Mouse (Mus musculus): Measurements from ENCODE around the gene Hsf2bp.

GRCm38 (mm10) chr17:31897186-31897793, 138.9 kb downstream of the Hsf2bp start:
- TF ChIP-seq GATA1 (IDR thresholded peaks at IDR 0.05; ENCODE audit: low read depth, low read length): no peak
- no peak for TF ChIP-seq CTCF (IDR thresholded peaks at IDR 0.05 in 2 of 3, conservative IDR thresholded peaks at IDR 0.05 in 1 of 3; ENCODE audit: control insufficient read depth in 1 of 3, insufficient read depth in 1 of 3, low read depth in 2 of 3, low read length in 3 of 3, poor library complexity in 1 of 3, severe bottlenecking in 1 of 3)
- no peak for TF ChIP-seq MYB (IDR thresholded peaks at IDR 0.05; ENCODE audit: low read depth, low read length)
- TF ChIP-seq MAX (IDR thresholded peaks at IDR 0.05; ENCODE audit: low read length): no peak
- no peak for TF ChIP-seq NRF1 (IDR thresholded peaks at IDR 0.05; ENCODE audit: insufficient read depth, low read depth, low read length, poor library complexity, severe bottlenecking)
- no peak for TF ChIP-seq ZC3H11A (IDR thresholded peaks at IDR 0.05; ENCODE audit: low read depth, low read length)
- TF ChIP-seq POLR2AphosphoS2 (IDR thresholded peaks at IDR 0.05; ENCODE audit: low read length): no peak
- TF ChIP-seq POLR2A (IDR thresholded peaks at IDR 0.05; ENCODE audit: control insufficient read depth in 1 of 2, insufficient read depth in 1 of 2, low read depth in 1 of 2, low read length in 2 of 2, poor library complexity in 1 of 2): no peak
- no peak for TF ChIP-seq TAL1 (IDR thresholded peaks at IDR 0.05; ENCODE audit: low read length)
- TF ChIP-seq USF1 (IDR thresholded peaks at IDR 0.05; ENCODE audit: low read depth, low read length): no peak
- TF ChIP-seq TCF12 (IDR thresholded peaks at IDR 0.05; ENCODE audit: low read depth, low read length): no peak

Measured in MEL (cell line).